Mouse (Mus musculus) liver, postnatal 0 days (tissue): ENCODE measurements around the gene Dnaic1. TPM values are rescaled to one million over a fixed set of nuclear protein-coding genes. Genes with fewer than 3 reads are reported as not detected.

Source experiments
- ATAC-seq: fragments of 200-750 bp; cut with Nextera tagmentation; 2 replicates; pipeline ENCODE4 v1.8.0; 2017; ENCODE audit warnings: mild to moderate bottlenecking, moderate library complexity
- DNase-seq: peaks from one replicate; pipeline ENCODE4 v3.0.0-alpha.2; 2016
- H3K27ac ChIP-seq: fragments of 300-500 bp; sonication (generic); 2 replicates; pipeline ENCODE4 v1.5.1; 2014; ENCODE audit warnings: antibody characterized with exemption, moderate library complexity, mild to moderate bottlenecking, low read depth
- H3K27me3 ChIP-seq: fragments of 300-500 bp; sonication (generic); 2 replicates; pipeline ENCODE4 v1.6.1; 2014; ENCODE audit warnings: low read length, control low read depth, mixed read lengths; ENCODE audit not compliant: insufficient read depth
- H3K36me3 ChIP-seq: fragments of 300-500 bp; sonication (generic); replicated peaks from 2 replicates; pipeline ENCODE4 v1.6.1; 2014; ENCODE audit warnings: mild to moderate bottlenecking, control low read depth, low read length, moderate library complexity, mixed read lengths; ENCODE audit not compliant: insufficient read depth
- H3K4me1 ChIP-seq: fragments of 300-500 bp; sonication (generic); 2 replicates; pipeline ENCODE4 v1.6.1; 2014; ENCODE audit warnings: antibody characterized with exemption, mild to moderate bottlenecking, control low read depth; ENCODE audit not compliant: insufficient read depth
- H3K4me2 ChIP-seq: fragments of 300-500 bp; sonication (generic); 2 replicates; pipeline ENCODE4 v1.6.1; 2014; ENCODE audit warnings: low read depth, mild to moderate bottlenecking, low read length, moderate library complexity, mixed read lengths
- H3K4me3 ChIP-seq: fragments of 300-500 bp; sonication (generic); 2 replicates; pipeline ENCODE4 v1.5.1; 2014; ENCODE audit warnings: low read depth, low read length
- H3K9ac ChIP-seq: fragments of 300-500 bp; sonication (generic); replicated peaks from 2 replicates; pipeline ENCODE4 v1.6.1; 2014; ENCODE audit warnings: mild to moderate bottlenecking, moderate library complexity
- H3K9me3 ChIP-seq: fragments of 300-500 bp; sonication (generic); 2 replicates; pipeline ENCODE4 v1.6.1; 2016; ENCODE audit warnings: mild to moderate bottlenecking, control low read depth, low read length, mixed read lengths
- CTCF ChIP-seq: sonication (generic); IDR thresholded peaks from 2 replicates; pipeline ENCODE4 v1.5.1; 2016; ENCODE audit warnings: antibody characterized with exemption, low read depth
- EP300 ChIP-seq: IDR thresholded peaks from 2 replicates; pipeline ENCODE4 v1.6.1; 2016; ENCODE audit warnings: antibody characterized with exemption, low read depth, mild to moderate bottlenecking
- WGBS: fragments of 180-500 bp; shearing (Covaris S2); extraction: QIAGEN DNeasy Blood & Tissue Kit; methylation state at CpG from one replicate; pipeline ENCODE4 v1.1.7; 2014; ENCODE audit not compliant: insufficient replicate concordance; 5-methylcytosine and 5-hydroxymethylcytosine counted together
- polyA plus RNA-seq: library from polyadenylated mRNA; unstranded; fragments of >200 nt; fragmentation: Nextera tagmentation; extraction: Ambion mirVana; gene quantifications from 2 replicates; pipeline ENCODE4 v1.2.1, GENCODE M21; 2015

Gene Dnaic1
- polyA plus RNA-seq, 1 experiment from 2014 or later = 14.2 TPM

GRCm38 (mm10) chr4:41566123-41566522 is 3.5 kb upstream of the Dnaic1 start:
- no peak overlapping the region for H3K4me3 ChIP-seq
- DNase-seq = no peak
- H3K27me3 ChIP-seq = peaks cover 17% of the 10 kb centered on the region
- peaks cover 15% of the 10 kb centered on the region for H3K4me1 ChIP-seq
- WGBS = 31% methylated on average over 3 of the region's 3 CpGs
- no peak for TF ChIP-seq EP300
- TF ChIP-seq CTCF = no peak
- ATAC-seq = no peak
- H3K9ac ChIP-seq = no peak overlapping the region
- H3K4me2 ChIP-seq = no peak overlapping the region
- H3K27ac ChIP-seq = no peak overlapping the region
- no peaks in the 10 kb centered on the region for H3K36me3 ChIP-seq
- no peaks in the 10 kb centered on the region for H3K9me3 ChIP-seq

GRCm38 (mm10) chr4:41568239-41568638 is 1.3 kb upstream of the Dnaic1 start:
- Histone ChIP-seq H3K4me2 (peak overlapping the region; percentile 98), H3K9ac (no peak overlapping the region; the same call in 1 of the 2 replicates), H3K27ac (no peak overlapping the region), H3K27me3 (peaks cover 17% of the 10 kb centered on the region), H3K9me3 (no peaks in the 10 kb centered on the region), H3K4me3 (peak overlapping the region; percentile 61), H3K36me3 (no peaks in the 10 kb centered on the region), H3K4me1 (peaks cover 15% of the 10 kb centered on the region)
- peak; percentile 17 for DNase-seq
- no peak for ATAC-seq
- WGBS = 26% methylated on average over 19 of the region's 19 CpGs
- TF ChIP-seq EP300 = no peak
- no peak for TF ChIP-seq CTCF

GRCm38 (mm10) chr4:41568682-41569410 is 729 bp upstream of the Dnaic1 start:
- Histone ChIP-seq H3K27ac (peak overlapping the region; percentile 9; the same call in 1 of the 2 replicates), H3K4me1 (peaks cover 15% of the 10 kb centered on the region), H3K36me3 (no peaks in the 10 kb centered on the region), H3K9ac (peak overlapping the region; percentile 70), H3K4me3 (peak overlapping the region; percentile 61), H3K27me3 (peaks cover 17% of the 10 kb centered on the region), H3K4me2 (peak overlapping the region; percentile 98), H3K9me3 (no peaks in the 10 kb centered on the region)
- WGBS = 2% methylated on average over 57 of the region's 58 CpGs
- TF ChIP-seq EP300 (no peak), CTCF (no peak)
- ATAC-seq (peak; percentile 59; the same call in 1 of the 2 replicates), DNase-seq (peak; percentile 25)

GRCm38 (mm10) chr4:41571490-41571889 is 1.9 kb downstream of the Dnaic1 start:
- H3K9ac ChIP-seq = no peak overlapping the region
- TF ChIP-seq EP300 = no peak
- peak; percentile 49 for TF ChIP-seq CTCF
- peaks cover 15% of the 10 kb centered on the region for H3K4me1 ChIP-seq
- H3K36me3 ChIP-seq = no peaks in the 10 kb centered on the region
- H3K27ac ChIP-seq = no peak overlapping the region
- WGBS = 29% methylated on average over 5 of the region's 5 CpGs
- DNase-seq (no peak), ATAC-seq (no peak)
- no peak overlapping the region for H3K4me3 ChIP-seq
- H3K27me3 ChIP-seq = peaks cover 17% of the 10 kb centered on the region
- no peaks in the 10 kb centered on the region for H3K9me3 ChIP-seq
- H3K4me2 ChIP-seq = no peak overlapping the region

- Histone ChIP-seq H3K27ac (no peak overlapping the region), H3K9me3 (no peaks in the 10 kb centered on the region), H3K36me3 (no peaks in the 10 kb centered on the region), H3K4me2 (no peak overlapping the region), H3K4me3 (no peak overlapping the region), H3K27me3 (peaks cover 4% of the 10 kb centered on the region), H3K9ac (no peak overlapping the region), H3K4me1 (peaks cover 7% of the 10 kb centered on the region)
- TF ChIP-seq EP300 = no peak
- TF ChIP-seq CTCF = no peak
- DNase-seq = no peak
- ATAC-seq = no peak
- 66% methylated on average over 4 of the region's 4 CpGs for WGBS
These were observed 3.9 kb downstream of the Dnaic1 start for GRCm38 (mm10) chr4:41573492-41573891.

GRCm38 (mm10) chr4:41575914-41576313 is 6.3 kb downstream of the Dnaic1 start:
- H3K27me3 ChIP-seq = no peaks in the 10 kb centered on the region
- no peak for ATAC-seq
- no peak overlapping the region for H3K9ac ChIP-seq
- no peaks in the 10 kb centered on the region for H3K4me1 ChIP-seq
- no peaks in the 10 kb centered on the region for H3K36me3 ChIP-seq
- H3K4me2 ChIP-seq = no peak overlapping the region
- TF ChIP-seq CTCF (no peak), EP300 (no peak)
- no peak overlapping the region for H3K27ac ChIP-seq
- no peak for DNase-seq
- H3K4me3 ChIP-seq = no peak overlapping the region
- WGBS = 64% methylated on average over 6 of the region's 6 CpGs
- no peaks in the 10 kb centered on the region for H3K9me3 ChIP-seq
